8 mouse cellular contexts compared by ENCODE assay signal in the genomic region with DNA sequence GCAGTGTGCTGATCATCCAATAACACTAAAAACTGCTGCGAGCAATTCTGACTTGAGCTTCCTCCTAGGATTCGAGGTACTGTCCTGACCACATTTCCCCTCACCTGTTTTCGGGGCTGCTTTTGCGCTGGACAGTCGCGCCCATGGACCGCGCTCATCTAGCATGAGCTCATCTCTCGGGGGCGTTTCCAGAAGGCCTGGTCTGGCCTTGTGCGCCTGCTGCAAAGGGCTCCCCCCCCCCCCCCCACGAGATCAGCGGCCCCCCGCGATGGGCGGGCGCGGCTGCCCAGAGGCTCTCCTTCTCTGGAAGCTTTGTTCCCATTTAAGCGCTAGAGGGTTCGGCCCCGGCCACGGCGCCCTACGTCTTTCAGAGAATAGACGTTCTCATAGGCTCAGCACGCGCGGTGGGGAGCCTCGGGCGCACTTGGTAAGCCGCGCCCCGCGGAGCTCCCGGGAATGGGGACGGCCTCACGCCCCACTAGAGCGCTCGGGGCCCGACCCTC. TPM values are rescaled to one million over a fixed set of nuclear protein-coding genes. Genes with fewer than 3 reads are reported as not detected.
A peak's percentile ranks its signal among the peaks of the same experiment; 100 is the strongest.
DNase-seq lines count a peak whose midpoint lies in the region; ATAC-seq and TF ChIP-seq lines count a peak whose summit lies in the region.

No protein-coding gene starts in this region.

- no peak for TF ChIP-seq CTCF in ES-Bruce4 (IDR thresholded peaks at IDR 0.05; ENCODE audit: low read depth, low read length)

- WGBS in kidney, embryonic 15.5 days, result under 1% methylated on average over 40 of the region's 40 CpGs
- WGBS in embryonic facial prominence, embryonic 12.5 days, result under 1% methylated on average over 40 of the region's 40 CpGs
- under 1% methylated on average over 40 of the region's 40 CpGs for WGBS in limb, embryonic 13.5 days
- under 1% methylated on average over 40 of the region's 40 CpGs for WGBS in stomach, embryonic 14.5 days

- H3K9ac ChIP-seq in kidney, embryonic 15.5 days, result peak overlapping the region; percentile 89
- peak overlapping the region; percentile 79 for H3K9ac ChIP-seq in ES-Bruce4 (ENCODE audit: low read depth, poor library complexity, severe bottlenecking)
- peak overlapping the region; percentile 90 for H3K9ac ChIP-seq in embryonic facial prominence, embryonic 12.5 days
- peak overlapping the region; percentile 84 for H3K9ac ChIP-seq in limb, embryonic 13.5 days
- peak overlapping the region; percentile 77 for H3K9ac ChIP-seq in stomach, embryonic 14.5 days (replicated peaks; ENCODE audit: low read depth, low read length)

- H3K4me3 ChIP-seq in kidney, embryonic 15.5 days (replicated peaks), result peak overlapping the region; percentile 98
- H3K4me3 ChIP-seq in ES-Bruce4 (ENCODE audit: low read depth, low read length), result peak overlapping the region; percentile 60
- H3K4me3 ChIP-seq in embryonic facial prominence, embryonic 12.5 days, result peak overlapping the region; percentile 90
- peak overlapping the region; percentile 92 for H3K4me3 ChIP-seq in limb, embryonic 13.5 days
- H3K4me3 ChIP-seq in stomach, embryonic 14.5 days (ENCODE audit: low read depth, low read length), result peak overlapping the region; percentile 52

- no peaks in the 10 kb centered on the region for H3K36me3 ChIP-seq in kidney, embryonic 15.5 days
- H3K36me3 ChIP-seq in ES-Bruce4 (ENCODE audit: control insufficient read depth, insufficient read depth, low read length, poor library complexity, severe bottlenecking), result no peaks in the 10 kb centered on the region
- H3K36me3 ChIP-seq in embryonic facial prominence, embryonic 12.5 days, result no peaks in the 10 kb centered on the region
- no peaks in the 10 kb centered on the region for H3K36me3 ChIP-seq in limb, embryonic 13.5 days
- H3K36me3 ChIP-seq in stomach, embryonic 14.5 days (ENCODE audit: control insufficient read depth, insufficient read depth, low read length), result no peaks in the 10 kb centered on the region

- DNase-seq in kidney, postnatal 10 days, result no peak
- DNase-seq in testis, postnatal 14 days (ENCODE audit: low spot score), result no peak
- no peak for DNase-seq in thymus, adult 18-20 months

- H3K9me3 ChIP-seq in kidney, embryonic 15.5 days (replicated peaks), result no peaks in the 10 kb centered on the region
- H3K9me3 ChIP-seq in ES-Bruce4 (replicated peaks; ENCODE audit: control insufficient read depth, insufficient read depth, low read length, poor library complexity, severe bottlenecking), result no peaks in the 10 kb centered on the region
- H3K9me3 ChIP-seq in embryonic facial prominence, embryonic 12.5 days, result no peaks in the 10 kb centered on the region
- no peaks in the 10 kb centered on the region for H3K9me3 ChIP-seq in limb, embryonic 13.5 days
- H3K9me3 ChIP-seq in stomach, embryonic 14.5 days (ENCODE audit: control insufficient read depth, low read depth, low read length), result no peaks in the 10 kb centered on the region

- H3K4me1 ChIP-seq in kidney, embryonic 15.5 days, result peaks cover 17% of the 10 kb centered on the region
- peaks cover 2% of the 10 kb centered on the region for H3K4me1 ChIP-seq in ES-Bruce4 (ENCODE audit: control insufficient read depth, insufficient read depth, low read length)
- peaks cover 10% of the 10 kb centered on the region for H3K4me1 ChIP-seq in embryonic facial prominence, embryonic 12.5 days
- peaks cover 26% of the 10 kb centered on the region for H3K4me1 ChIP-seq in limb, embryonic 13.5 days
- peaks cover 7% of the 10 kb centered on the region; the same call in 1 of the 2 replicates for H3K4me1 ChIP-seq in stomach, embryonic 14.5 days (ENCODE audit: control insufficient read depth, insufficient read depth, low read length)

- peak overlapping the region; percentile 77 for H3K4me2 ChIP-seq in kidney, embryonic 15.5 days
- peak overlapping the region; percentile 69 for H3K4me2 ChIP-seq in embryonic facial prominence, embryonic 12.5 days (replicated peaks)
- H3K4me2 ChIP-seq in limb, embryonic 13.5 days (replicated peaks), result peak overlapping the region; percentile 74
- H3K4me2 ChIP-seq in stomach, embryonic 14.5 days (replicated peaks; ENCODE audit: low read depth, low read length), result peak overlapping the region; percentile 72

- TF ChIP-seq EP300 in ES-Bruce4 (IDR thresholded peaks at IDR 0.05; ENCODE audit: insufficient read depth, low read depth, low read length), result no peak

- H3K27me3 ChIP-seq in kidney, embryonic 15.5 days, result no peaks in the 10 kb centered on the region
- no peaks in the 10 kb centered on the region for H3K27me3 ChIP-seq in ES-Bruce4 (ENCODE audit: control insufficient read depth, insufficient read depth, low read length, poor library complexity, severe bottlenecking)
- H3K27me3 ChIP-seq in embryonic facial prominence, embryonic 12.5 days, result no peaks in the 10 kb centered on the region
- H3K27me3 ChIP-seq in limb, embryonic 13.5 days, result no peaks in the 10 kb centered on the region
- no peaks in the 10 kb centered on the region for H3K27me3 ChIP-seq in stomach, embryonic 14.5 days (ENCODE audit: control insufficient read depth, insufficient read depth, low read length)

- peak; percentile 15 for ATAC-seq in kidney, embryonic 15.5 days (replicated peaks; ENCODE audit: low FRiP score)
- ATAC-seq in embryonic facial prominence, embryonic 12.5 days (ENCODE audit: insufficient number of reproducible peaks, insufficient read depth, low FRiP score, low TSS enrichment), result no peak; the same call in none of the 2 replicates
- ATAC-seq in limb, embryonic 13.5 days (ENCODE audit: low FRiP score, low read depth), result peak; percentile 8; the same call in 1 of the 2 replicates
- ATAC-seq in stomach, embryonic 14.5 days (ENCODE audit: insufficient number of reproducible peaks, insufficient read depth, low FRiP score, low read depth), result no peak; the same call in none of the 2 replicates

- H3K27ac ChIP-seq in kidney, embryonic 15.5 days, result peak overlapping the region; percentile 100
- H3K27ac ChIP-seq in ES-Bruce4 (ENCODE audit: insufficient read depth, low read length), result peak overlapping the region; percentile 71
- peak overlapping the region; percentile 100 for H3K27ac ChIP-seq in embryonic facial prominence, embryonic 12.5 days
- H3K27ac ChIP-seq in limb, embryonic 13.5 days, result peak overlapping the region; percentile 100
- H3K27ac ChIP-seq in stomach, embryonic 14.5 days (ENCODE audit: low read length), result peak overlapping the region; percentile 100

- TF ChIP-seq POLR2A in ES-Bruce4 (IDR thresholded peaks at IDR 0.05; ENCODE audit: insufficient read depth, low read length), result no peak

RNA-seq across cellular contexts. Expression of gene Gsk3b, which starts 0.6 kb away (rescaled TPM):
- polyA plus RNA-seq in kidney, embryonic 15.5 days (2015; fragmentation: Nextera tagmentation; extraction: Ambion mirVana), result 58.4 and 60.0 TPM in 2 replicates
- 47.8 and 51.6 TPM in 2 replicates for polyA plus RNA-seq in ES-Bruce4 (2011; ENCODE audit: insufficient read depth, insufficient read length, low read depth, missing spikeins)
- polyA plus RNA-seq in embryonic facial prominence, embryonic 12.5 days (2016; fragmentation: Nextera tagmentation; extraction: Ambion mirVana), result 81.9 and 82.6 TPM in 2 replicates
- 69.3 and 69.7 TPM in 2 replicates for polyA plus RNA-seq in limb, embryonic 13.5 days (2015; fragmentation: Nextera tagmentation; extraction: Ambion mirVana)
- 80.0 and 81.2 TPM in 2 replicates for polyA plus RNA-seq in stomach, embryonic 14.5 days (2014; fragmentation: Nextera tagmentation; extraction: Ambion mirVana)

Comparison
In these comparisons a context has a peak if more than half of its experiments do, and no peak if none do; other contexts are left out.
1. ATAC-seq: peak in kidney, embryonic 15.5 days (single experiment) and limb, embryonic 13.5 days (single experiment); none in embryonic facial prominence, embryonic 12.5 days (single experiment) and stomach, embryonic 14.5 days (single experiment).
2. Peak in every context shown above with its lines, with median percentiles within 50 percentile points of each other: H3K27ac ChIP-seq, H3K4me2 ChIP-seq, H3K4me3 ChIP-seq and H3K9ac ChIP-seq.